Mouse (Mus musculus) sigmoid colon, adult 10 weeks (tissue): Measurements from ENCODE around the gene Tspan3. TPM values are rescaled to one million over a fixed set of nuclear protein-coding genes. Genes with fewer than 3 reads are reported as not detected.

ENCODE experiments used
- polyA plus RNA-seq: library from polyadenylated mRNA; stranded (reverse); fragments of 350-450 nt; fragmentation: Illumina TruSeq; extraction: RNeasy Lipid Tissue Mini Kit (QIAGEN cat#74804); gene quantifications from one replicate; pipeline ENCODE4 v1.2.3, GENCODE M21; 2014; ENCODE audit warnings: low read depth, low replicate concordance

Tspan3 gene
- 374 TPM for polyA plus RNA-seq

GRCm38 (mm10) chr9:56165377-56165776 lies at the start of gene Tspan3:
Tspan3 (minus strand) TSS chr9:56165477.

GRCm38 (mm10) chr9:56089778-56090520 lies 75.3 kb downstream of the Tspan3 start, which contains the start of gene Pstpip1:
Pstpip1 (plus strand) TSS chr9:56089962.

Other genes with a start within 250 kb of the Tspan3 start
- gene Scaper, start 227.4 kb downstream of the Tspan3 start, polyA plus RNA-seq: 22.1 TPM
- not detected for gene 4930563M21Rik, start 154.9 kb downstream of the Tspan3 start, polyA plus RNA-seq
- 90.8 TPM for gene Rcn2, start 123.6 kb downstream of the Tspan3 start, polyA plus RNA-seq
- gene Pstpip1, start 75.5 kb downstream of the Tspan3 start, polyA plus RNA-seq: not detected